Mouse (Mus musculus): Measurements from ENCODE around the gene Fyn. TPM values are rescaled to one million over a fixed set of nuclear protein-coding genes. Genes with fewer than 3 reads are reported as not detected.

Gene Fyn
- polyA plus RNA-seq, 1 experiment = 127 TPM

GRCm38 (mm10) chr10:39594716-39595115 lies 226.1 kb downstream of the Fyn start:
- no peak for DNase-seq (ENCODE audit: extremely low spot score in 1 of 2, low spot score in 1 of 2)

GRCm38 (mm10) chr10:39595862-39596261 lies 227.2 kb downstream of the Fyn start:
- no peak for DNase-seq (ENCODE audit: extremely low spot score in 1 of 2, low spot score in 1 of 2)

GRCm38 (mm10) chr10:39597116-39597791 lies 228.6 kb downstream of the Fyn start:
- DNase-seq (ENCODE audit: extremely low spot score in 1 of 2, low spot score in 1 of 2) = no peak

- DNase-seq (ENCODE audit: extremely low spot score in 1 of 2, low spot score in 1 of 2) = no peak
Observed at GRCm38 (mm10) chr10:39597792-39598183, 229.1 kb downstream of the Fyn start.

GRCm38 (mm10) chr10:39599601-39600000 lies 230.9 kb downstream of the Fyn start:
- no peak for DNase-seq (ENCODE audit: extremely low spot score in 1 of 2, low spot score in 1 of 2)

GRCm38 (mm10) chr10:39600115-39600514 lies 231.5 kb downstream of the Fyn start:
- no peak for DNase-seq (ENCODE audit: extremely low spot score in 1 of 2, low spot score in 1 of 2)

- no peak for DNase-seq (ENCODE audit: extremely low spot score in 1 of 2, low spot score in 1 of 2)
Observed at GRCm38 (mm10) chr10:39601068-39601467, 232.4 kb downstream of the Fyn start.

GRCm38 (mm10) chr10:39606434-39606833 lies 237.8 kb downstream of the Fyn start:
- DNase-seq (ENCODE audit: extremely low spot score in 1 of 2, low spot score in 1 of 2) = no peak

GRCm38 (mm10) chr10:39611234-39611633 lies 242.6 kb downstream of the Fyn start:
- DNase-seq (ENCODE audit: extremely low spot score in 1 of 2, low spot score in 1 of 2) = no peak

- DNase-seq (ENCODE audit: extremely low spot score in 1 of 2, low spot score in 1 of 2) = no peak
Observed at GRCm38 (mm10) chr10:39612131-39612530, 243.5 kb downstream of the Fyn start.

GRCm38 (mm10) chr10:39612633-39612988 lies 244.0 kb downstream of the Fyn start, which contains the start of gene Traf3ip2:
Gene Traf3ip2, plus strand, starts transcription at chr10:39612934.
- DNase-seq (ENCODE audit: extremely low spot score in 1 of 2, low spot score in 1 of 2) = no peak

- DNase-seq (ENCODE audit: extremely low spot score in 1 of 2, low spot score in 1 of 2) = no peak
Observed at GRCm38 (mm10) chr10:39612989-39613831, 244.6 kb downstream of the Fyn start.

- DNase-seq (ENCODE audit: extremely low spot score in 1 of 2, low spot score in 1 of 2) = no peak
Observed at GRCm38 (mm10) chr10:39613973-39614372, 245.3 kb downstream of the Fyn start.

GRCm38 (mm10) chr10:39614676-39615075 lies 246.0 kb downstream of the Fyn start:
- peak in 1 of 2 experiments; percentile 26 for DNase-seq (ENCODE audit: extremely low spot score in 1 of 2, low spot score in 1 of 2)

Other genes with a start within 250 kb of the Fyn start
- gene Fam229b, start 234.9 kb upstream of the Fyn start, polyA plus RNA-seq (2012; rRNA removed) = 24.2 and 29.7 TPM in 2 replicates
- 4.3 and 4.4 TPM in 2 replicates for gene Tube1, start 234.9 kb upstream of the Fyn start, polyA plus RNA-seq (2012; rRNA removed)
- 0.19 and 0.36 TPM in 2 replicates for gene Ccn6, start 205.1 kb upstream of the Fyn start, polyA plus RNA-seq (2012; rRNA removed)
- 1.7 and 2.8 TPM in 2 replicates for gene Traf3ip2, start 244.1 kb downstream of the Fyn start, polyA plus RNA-seq (2012; rRNA removed)

All from frontal cortex, adult 2 months (tissue).